Mouse (Mus musculus) bone marrow, adult 2 months (tissue): Measurements from ENCODE around the gene Abca8b.

Experiments used
- CTCF ChIP-seq: fragments of 200-500 bp; IDR thresholded peaks from 2 replicates; pipeline ENCODE4 v1.5.1; 2011; ENCODE audit warnings: low read length, control low read depth; ENCODE audit not compliant: control insufficient read depth, insufficient read depth
- POLR2A ChIP-seq: fragments of 200-500 bp; IDR thresholded peaks from 2 replicates; pipeline ENCODE4 v1.6.1; 2011; ENCODE audit warnings: low read depth, mild to moderate bottlenecking, control low read depth, low read length, borderline replicate concordance; ENCODE audit not compliant: control insufficient read depth

DNA sequence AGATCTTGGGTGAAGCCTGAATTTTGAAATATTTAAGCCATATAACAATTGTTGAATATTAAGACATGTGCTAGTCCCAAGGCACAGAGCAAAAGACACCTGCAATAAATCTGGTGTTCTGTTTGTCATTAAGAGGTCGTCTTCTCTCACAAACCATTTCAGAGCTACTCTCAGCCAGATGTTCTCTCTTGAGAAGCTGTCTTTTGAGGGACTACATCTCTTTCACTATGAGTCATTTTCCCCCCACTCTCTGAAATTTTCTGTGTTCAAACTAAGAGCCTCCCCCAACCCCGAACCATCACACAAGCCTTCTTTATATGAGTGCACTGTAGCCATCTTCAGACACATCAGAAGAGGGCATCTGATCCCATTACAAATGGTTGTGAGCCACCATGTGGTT, 76.2 kb downstream of the Abca8b start:
- TF ChIP-seq CTCF: no peak
- no peak for TF ChIP-seq POLR2A
